Mouse (Mus musculus) MEL (cell line): Measurements from ENCODE around the gene 0610012G03Rik.

Source experiments
- CTCF ChIP-seq, 3 experiments: IDR thresholded peaks in 2 of 3; conservative IDR thresholded peaks in 1 of 3; 2 replicates each; pipeline ENCODE4 v1.5.1; 2011 to 2012; ENCODE audit warnings: low read length in 3 of 3, low read depth in 2 of 3, mild to moderate bottlenecking in 2 of 3, improper control_type of control experiment in 1 of 3, inconsistent platforms in 1 of 3, mixed read lengths in 1 of 3, moderate library complexity in 1 of 3; ENCODE audit not compliant: control insufficient read depth in 1 of 3, insufficient read depth in 1 of 3, poor library complexity in 1 of 3, severe bottlenecking in 1 of 3
- ELF1 ChIP-seq: IDR thresholded peaks from 2 replicates; pipeline ENCODE4 v1.6.1; 2014; ENCODE audit warnings: low read depth, mild to moderate bottlenecking, inconsistent platforms, low read length, improper control_type of control experiment, moderate library complexity
- ETS1 ChIP-seq: IDR thresholded peaks from 2 replicates; pipeline ENCODE4 v1.6.1; 2012; ENCODE audit warnings: low read depth, mild to moderate bottlenecking, inconsistent platforms, low read length, improper control_type of control experiment, moderate library complexity
- GABPA ChIP-seq: IDR thresholded peaks from 2 replicates; pipeline ENCODE4 v1.6.1; 2012; ENCODE audit warnings: low read depth, mild to moderate bottlenecking, inconsistent platforms, low read length, improper control_type of control experiment, moderate library complexity
- KAT2A ChIP-seq: conservative IDR thresholded peaks from 2 replicates; pipeline ENCODE4 v1.6.1; 2012; ENCODE audit warnings: low read depth, low read length, improper control_type of control experiment, inconsistent platforms
- MYC ChIP-seq: IDR thresholded peaks from 2 replicates; pipeline ENCODE4 v1.6.1; 2011; ENCODE audit warnings: low read depth, mild to moderate bottlenecking, low read length, improper control_type of control experiment, moderate library complexity
- POLR2A ChIP-seq, 2 experiments: IDR thresholded peaks; 2 replicates each; pipeline ENCODE4 v1.6.1; 2011 to 2012; ENCODE audit warnings: low read length in 2 of 2, mild to moderate bottlenecking in 2 of 2, control low read depth in 1 of 2, improper control_type of control experiment in 1 of 2, low read depth in 1 of 2, moderate library complexity in 1 of 2; ENCODE audit not compliant: control insufficient read depth in 1 of 2, insufficient read depth in 1 of 2, poor library complexity in 1 of 2
- TAL1 ChIP-seq: IDR thresholded peaks from 2 replicates; pipeline ENCODE4 v1.6.1; 2012; ENCODE audit warnings: mild to moderate bottlenecking, inconsistent platforms, low read length, moderate library complexity, mixed read lengths
- TBP ChIP-seq: IDR thresholded peaks from 2 replicates; pipeline ENCODE4 v1.8.0; 2011; ENCODE audit warnings: low read depth, low read length, improper control_type of control experiment
- USF2 ChIP-seq, 2 experiments: IDR thresholded peaks; 2 replicates each; pipeline ENCODE4 v1.6.1; 2011 to 2012; ENCODE audit warnings: improper control_type of control experiment in 2 of 2, low read length in 2 of 2, borderline replicate concordance in 1 of 2, inconsistent platforms in 1 of 2, low read depth in 1 of 2, mild to moderate bottlenecking in 1 of 2; ENCODE audit not compliant: insufficient read depth in 1 of 2
- ZKSCAN1 ChIP-seq: IDR thresholded peaks from 2 replicates; pipeline ENCODE4 v1.6.1; 2012; ENCODE audit warnings: low read depth, mild to moderate bottlenecking, inconsistent platforms, low read length, improper control_type of control experiment, moderate library complexity

DNA sequence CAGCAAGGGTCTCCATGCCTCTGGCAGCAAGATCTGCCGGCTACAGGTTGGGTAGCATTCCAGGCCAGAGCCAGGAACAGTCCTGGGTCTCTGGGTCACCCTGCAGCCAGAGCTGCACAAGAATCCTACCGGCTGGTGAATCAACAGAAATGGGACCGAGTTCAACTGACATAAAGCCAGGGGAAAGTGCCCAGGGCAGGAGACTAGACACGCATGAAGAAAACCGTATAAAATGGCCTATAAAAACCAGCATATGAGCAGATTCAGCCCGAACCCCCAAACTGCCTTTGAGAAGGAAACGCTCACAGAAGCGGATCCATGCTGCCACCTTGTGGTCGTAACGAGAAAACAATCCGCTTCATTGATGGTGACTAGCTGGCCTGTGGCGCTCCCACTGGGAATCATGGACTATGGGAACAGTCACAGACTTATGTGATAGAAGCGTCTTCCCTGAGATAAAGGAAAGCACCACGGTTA lies 30.0 kb downstream of the 0610012G03Rik start:
- peak; percentile 84 to 96 (median 85) for TF ChIP-seq CTCF (IDR thresholded peaks at IDR 0.05 in 2 of 3, conservative IDR thresholded peaks at IDR 0.05 in 1 of 3; ENCODE audit: control insufficient read depth in 1 of 3, insufficient read depth in 1 of 3, low read depth in 2 of 3, low read length in 3 of 3, poor library complexity in 1 of 3, severe bottlenecking in 1 of 3)
- no peak for TF ChIP-seq GABPA
- no peak for TF ChIP-seq ETS1
- TF ChIP-seq POLR2A (IDR thresholded peaks at IDR 0.05; ENCODE audit: control insufficient read depth in 1 of 2, insufficient read depth in 1 of 2, low read depth in 1 of 2, low read length in 2 of 2, poor library complexity in 1 of 2), result no peak
- no peak for TF ChIP-seq TBP
- TF ChIP-seq ZKSCAN1, result no peak
- no peak for TF ChIP-seq MYC
- TF ChIP-seq KAT2A, result no peak
- TF ChIP-seq TAL1, result no peak
- no peak for TF ChIP-seq ELF1
- TF ChIP-seq USF2 (IDR thresholded peaks at IDR 0.05; ENCODE audit: borderline replicate concordance in 1 of 2, insufficient read depth in 1 of 2, low read depth in 1 of 2, low read length in 2 of 2), result no peak
